ENCODE assay signal across 7 mouse cellular contexts in genomic region chr15:96460451-96460729, GRCm38 (mm10). TPM values are rescaled to one million over a fixed set of nuclear protein-coding genes. Genes with fewer than 3 reads are reported as not detected.
DNase-seq lines count a peak whose midpoint lies in the region; ATAC-seq and TF ChIP-seq lines count a peak whose summit lies in the region.

No protein-coding gene starts in this region.

- H3K4me3 ChIP-seq in lung, embryonic 15.5 days = peak overlapping the region; percentile 93
- peak overlapping the region; percentile 96 for H3K4me3 ChIP-seq in embryonic fibroblast, embryonic 13.5 days (ENCODE audit: insufficient read depth, low read length)
- H3K4me3 ChIP-seq in intestine, postnatal 0 days (ENCODE audit: low read depth, low read length) = peak overlapping the region; percentile 93
- H3K4me3 ChIP-seq in neural tube, embryonic 15.5 days (replicated peaks) = peak overlapping the region; percentile 82

- no peaks in the 10 kb centered on the region for H3K36me3 ChIP-seq in lung, embryonic 15.5 days
- no peaks in the 10 kb centered on the region for H3K36me3 ChIP-seq in intestine, postnatal 0 days (ENCODE audit: control insufficient read depth, insufficient read depth)
- H3K36me3 ChIP-seq in neural tube, embryonic 15.5 days = no peaks in the 10 kb centered on the region

- under 1% methylated on average over 41 of the region's 50 CpGs for WGBS in lung, embryonic 15.5 days
- WGBS in intestine, postnatal 0 days = under 1% methylated on average over 48 of the region's 50 CpGs
- WGBS in neural tube, embryonic 15.5 days = under 1% methylated on average over 31 of the region's 50 CpGs

- TF ChIP-seq POLR2A in embryonic fibroblast, embryonic 13.5 days (IDR thresholded peaks at IDR 0.05; ENCODE audit: low read depth, low read length) = no peak

- peaks cover 38% of the 10 kb centered on the region for H3K4me1 ChIP-seq in lung, embryonic 15.5 days
- peaks cover 4% of the 10 kb centered on the region for H3K4me1 ChIP-seq in embryonic fibroblast, embryonic 13.5 days (ENCODE audit: control insufficient read depth, insufficient read depth, low read length)
- peaks cover 3% of the 10 kb centered on the region; the same call in 1 of the 2 replicates for H3K4me1 ChIP-seq in intestine, postnatal 0 days (replicated peaks; ENCODE audit: control insufficient read depth, insufficient read depth, low read length)
- H3K4me1 ChIP-seq in neural tube, embryonic 15.5 days = peaks cover 34% of the 10 kb centered on the region

- peak overlapping the region; percentile 64 for H3K4me2 ChIP-seq in lung, embryonic 15.5 days
- peak overlapping the region; percentile 63 for H3K4me2 ChIP-seq in intestine, postnatal 0 days (replicated peaks; ENCODE audit: low read depth)
- peak overlapping the region; percentile 69 for H3K4me2 ChIP-seq in neural tube, embryonic 15.5 days

- no peaks in the 10 kb centered on the region for H3K27me3 ChIP-seq in lung, embryonic 15.5 days
- H3K27me3 ChIP-seq in intestine, postnatal 0 days (replicated peaks; ENCODE audit: control insufficient read depth, insufficient read depth, low read length) = no peaks in the 10 kb centered on the region
- H3K27me3 ChIP-seq in neural tube, embryonic 15.5 days (replicated peaks) = no peaks in the 10 kb centered on the region

- peak overlapping the region; percentile 89 for H3K9ac ChIP-seq in lung, embryonic 15.5 days
- H3K9ac ChIP-seq in intestine, postnatal 0 days (ENCODE audit: low read depth, low read length) = peak overlapping the region; percentile 98
- H3K9ac ChIP-seq in neural tube, embryonic 15.5 days (replicated peaks) = peak overlapping the region; percentile 74

- no peaks in the 10 kb centered on the region for H3K9me3 ChIP-seq in lung, embryonic 15.5 days
- H3K9me3 ChIP-seq in intestine, postnatal 0 days (ENCODE audit: control insufficient read depth) = no peaks in the 10 kb centered on the region
- no peaks in the 10 kb centered on the region for H3K9me3 ChIP-seq in neural tube, embryonic 15.5 days (replicated peaks)

- H3K27ac ChIP-seq in lung, embryonic 15.5 days = peak overlapping the region; percentile 100
- H3K27ac ChIP-seq in embryonic fibroblast, embryonic 13.5 days (ENCODE audit: insufficient read depth, low read length) = peak overlapping the region; percentile 96
- peak overlapping the region; percentile 100 for H3K27ac ChIP-seq in intestine, postnatal 0 days (ENCODE audit: low read depth, low read length)
- peak overlapping the region; percentile 97 for H3K27ac ChIP-seq in neural tube, embryonic 15.5 days (replicated peaks)

- TF ChIP-seq CTCF in embryonic fibroblast, embryonic 13.5 days (IDR thresholded peaks at IDR 0.05; ENCODE audit: borderline replicate concordance, insufficient read depth, low read length) = no peak
- TF ChIP-seq CTCF in intestine, postnatal 0 days (IDR thresholded peaks at IDR 0.05; ENCODE audit: low read depth) = no peak

- DNase-seq in lung, postnatal 4 days = no peak
- DNase-seq in frontal cortex, postnatal 14 days (ENCODE audit: low spot score in 2 of 2) = no peak
- DNase-seq in ovary, postnatal 36 days (ENCODE audit: low spot score) = no peak

- no peak for ATAC-seq in lung, embryonic 15.5 days (ENCODE audit: borderline replicate concordance, extremely low read depth, low FRiP score, low TSS enrichment)
- no peak for ATAC-seq in intestine, postnatal 0 days
- no peak for ATAC-seq in neural tube, embryonic 15.5 days (ENCODE audit: low FRiP score)

RNA-seq across cellular contexts. Expression of gene Scaf11, which starts 0.3 kb away (rescaled TPM):
- 91.1 and 93.5 TPM in 2 replicates for polyA plus RNA-seq in lung, embryonic 15.5 days (2015; fragmentation: Nextera tagmentation; extraction: Ambion mirVana)
- polyA plus RNA-seq in embryonic fibroblast, embryonic 13.5 days (2011; ENCODE audit: insufficient read length, low read depth, missing spikeins) = 82.5 and 103 TPM in 2 replicates
- 47.8 and 57.4 TPM in 2 replicates for polyA plus RNA-seq in intestine, postnatal 0 days (2015; fragmentation: Nextera tagmentation; extraction: Ambion mirVana)
- polyA plus RNA-seq in neural tube, embryonic 15.5 days (2015; fragmentation: Nextera tagmentation; extraction: Ambion mirVana) = 43.8 and 51.4 TPM in 2 replicates
